Mouse (Mus musculus) stomach, embryonic 16.5 days (tissue): Measurements from ENCODE around the gene Mgat4e. TPM values are rescaled to one million over a fixed set of nuclear protein-coding genes. Genes with fewer than 3 reads are reported as not detected.
"Not testable (repeated sequence)": the region's sequence is repeated elsewhere in the genome, so short reads cannot be mapped to it uniquely, and the experiment has no call there.

Source experiments
- ATAC-seq: fragments of 200-750 bp; cut with Nextera tagmentation; 2 replicates; pipeline ENCODE4 v1.8.0; 2017; ENCODE audit warnings: moderate number of reproducible peaks, moderate TSS enrichment; ENCODE audit not compliant: insufficient read depth, low FRiP score
- H3K27ac ChIP-seq: fragments of 300-500 bp; sonication (generic); 2 replicates; pipeline ENCODE4 v1.5.1; 2014; ENCODE audit warnings: low read length
- H3K27me3 ChIP-seq: fragments of 300-500 bp; sonication (generic); 2 replicates; pipeline ENCODE4 v1.6.1; 2014; ENCODE audit warnings: low read length, control low read depth, mixed read lengths; ENCODE audit not compliant: control insufficient read depth, insufficient read depth
- H3K36me3 ChIP-seq: fragments of 300-500 bp; sonication (generic); 2 replicates; pipeline ENCODE4 v1.6.1; 2014; ENCODE audit warnings: low read length; ENCODE audit not compliant: control insufficient read depth, insufficient read depth
- H3K4me1 ChIP-seq: fragments of 300-500 bp; sonication (generic); 2 replicates; pipeline ENCODE4 v1.6.1; 2014; ENCODE audit warnings: low read length, control low read depth, mixed read lengths; ENCODE audit not compliant: control insufficient read depth, insufficient read depth
- H3K4me2 ChIP-seq: fragments of 300-500 bp; sonication (generic); 2 replicates; pipeline ENCODE4 v1.6.1; 2014; ENCODE audit warnings: low read depth, low read length, mixed read lengths
- H3K4me3 ChIP-seq: fragments of 300-500 bp; sonication (generic); replicated peaks from 2 replicates; pipeline ENCODE4 v1.5.1; 2014; ENCODE audit warnings: mild to moderate bottlenecking, low read length
- H3K9ac ChIP-seq: fragments of 300-500 bp; sonication (generic); 2 replicates; pipeline ENCODE4 v1.6.1; 2014; ENCODE audit warnings: low read length
- H3K9me3 ChIP-seq: fragments of 300-500 bp; sonication (generic); replicated peaks from 2 replicates; pipeline ENCODE4 v1.6.1; 2016; ENCODE audit warnings: low read length, control low read depth; ENCODE audit not compliant: control insufficient read depth
- WGBS: fragments of 180-500 bp; shearing (Covaris S2); extraction: QIAGEN DNeasy Blood & Tissue Kit; methylation state at CpG from one replicate; pipeline ENCODE4 v1.1.7; 2014; 5-methylcytosine and 5-hydroxymethylcytosine counted together
- polyA plus RNA-seq: library from polyadenylated mRNA; unstranded; fragments of >200 nt; fragmentation: Nextera tagmentation; extraction: Ambion mirVana; gene quantifications from 2 replicates; pipeline ENCODE4 v1.2.1, GENCODE M21; 2015

Gene Mgat4e
- polyA plus RNA-seq, 1 experiment from 2014 or later: not detected

DNA sequence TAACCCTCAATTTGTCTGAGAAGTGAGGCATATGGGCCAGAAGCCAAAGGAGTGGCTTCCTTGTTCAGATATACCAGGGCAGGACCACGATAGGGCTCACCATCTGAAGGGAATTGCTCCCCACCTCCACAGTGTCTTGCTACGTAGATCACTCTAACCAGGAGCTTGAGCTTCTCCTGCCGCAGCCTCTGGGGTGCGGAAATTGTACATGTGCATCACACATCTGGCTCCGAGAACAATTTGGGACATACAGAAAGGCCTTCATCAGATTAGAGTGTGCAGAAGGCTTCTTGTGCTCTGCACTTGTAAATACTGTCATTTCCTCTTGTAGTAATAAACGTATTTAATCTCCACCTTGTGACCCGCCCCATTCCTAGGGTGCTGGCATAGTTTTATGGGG, 28.3 kb downstream of the Mgat4e start:
- H3K27me3 ChIP-seq: no peaks in the 10 kb centered on the region
- H3K27ac ChIP-seq: 0 out of 2 replicates have a peak overlapping the region, but pooled peaks have one; percentile 18
- H3K4me1 ChIP-seq: peaks cover 9% of the 10 kb centered on the region
- no peaks in the 10 kb centered on the region for H3K9me3 ChIP-seq
- no peaks in the 10 kb centered on the region for H3K36me3 ChIP-seq
- no peak overlapping the region for H3K4me3 ChIP-seq
- H3K4me2 ChIP-seq: no peak overlapping the region
- 67% methylated on average over 7 of the region's 7 CpGs for WGBS
- no peak overlapping the region for H3K9ac ChIP-seq
- no peak for ATAC-seq

DNA sequence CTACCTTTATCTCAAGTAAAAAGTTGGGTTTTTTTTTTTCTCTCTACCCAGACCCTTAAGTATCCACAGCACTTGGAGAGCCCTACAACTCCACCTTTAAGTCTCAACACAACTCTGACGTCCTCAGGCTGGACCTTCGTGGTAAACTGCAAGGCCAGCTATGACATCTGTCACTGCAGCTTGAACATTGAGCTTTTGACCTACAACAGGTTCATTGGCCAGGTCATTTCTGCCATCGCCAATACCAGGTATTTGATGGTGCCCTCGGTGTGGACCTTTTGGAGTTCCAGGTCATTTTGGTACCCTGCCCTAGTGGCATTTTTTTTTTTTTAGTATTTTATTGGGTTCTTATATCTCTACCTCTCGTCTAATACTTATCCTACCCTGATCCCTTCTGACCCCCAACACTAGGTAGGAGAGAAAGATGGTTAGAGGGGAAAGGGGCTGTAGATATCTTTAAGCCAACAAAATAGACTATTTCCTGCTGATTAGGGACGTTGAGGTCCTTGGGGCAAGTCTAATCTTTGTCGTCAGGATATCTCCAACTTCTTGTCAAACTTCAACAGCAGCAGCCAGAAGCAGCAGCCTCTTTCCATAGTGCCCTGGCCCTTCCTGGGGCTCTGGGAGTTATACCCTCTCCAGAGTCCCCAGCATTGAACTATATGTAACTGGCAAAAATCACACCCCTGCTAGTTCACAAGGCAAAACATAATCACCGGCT, 29.3 kb downstream of the Mgat4e start:
- 75% methylated on average over 8 of the region's 8 CpGs for WGBS
- no peak overlapping the region for H3K27ac ChIP-seq
- H3K36me3 ChIP-seq: no peaks in the 10 kb centered on the region
- H3K9me3 ChIP-seq: no peaks in the 10 kb centered on the region
- peaks cover 13% of the 10 kb centered on the region for H3K4me1 ChIP-seq
- H3K4me3 ChIP-seq: no peak overlapping the region
- no peak overlapping the region for H3K9ac ChIP-seq
- no peaks in the 10 kb centered on the region for H3K27me3 ChIP-seq
- ATAC-seq: no peak
- H3K4me2 ChIP-seq: no peak overlapping the region

DNA sequence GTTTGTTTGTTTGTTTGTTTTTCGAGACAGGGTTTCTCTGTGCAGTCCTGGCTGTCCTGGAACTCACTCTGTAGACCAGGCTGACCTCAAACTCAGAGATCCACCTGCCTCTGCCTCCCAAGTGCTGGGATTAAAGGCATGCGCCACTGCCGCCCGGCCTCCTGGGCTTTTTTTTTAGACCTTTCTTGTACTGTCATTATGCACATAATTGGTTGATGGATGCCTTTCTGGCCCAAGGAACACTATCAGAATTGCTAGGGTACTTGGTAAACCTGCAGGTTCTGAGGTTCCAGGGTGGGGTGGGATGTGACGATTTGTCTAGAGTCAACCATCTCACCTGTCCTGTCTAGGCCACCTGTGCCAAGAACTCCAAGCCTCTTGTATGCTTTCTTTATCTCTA, 30.3 kb downstream of the Mgat4e start:
- not testable (repeated sequence) for H3K9ac ChIP-seq, H3K9me3 ChIP-seq, H3K27ac ChIP-seq, H3K36me3 ChIP-seq, H3K4me2 ChIP-seq, H3K27me3 ChIP-seq, H3K4me3 ChIP-seq, ATAC-seq
- H3K4me1 ChIP-seq: peaks cover 13% of the 10 kb centered on the region
- 92% methylated on average over 5 of the region's 5 CpGs for WGBS

DNA sequence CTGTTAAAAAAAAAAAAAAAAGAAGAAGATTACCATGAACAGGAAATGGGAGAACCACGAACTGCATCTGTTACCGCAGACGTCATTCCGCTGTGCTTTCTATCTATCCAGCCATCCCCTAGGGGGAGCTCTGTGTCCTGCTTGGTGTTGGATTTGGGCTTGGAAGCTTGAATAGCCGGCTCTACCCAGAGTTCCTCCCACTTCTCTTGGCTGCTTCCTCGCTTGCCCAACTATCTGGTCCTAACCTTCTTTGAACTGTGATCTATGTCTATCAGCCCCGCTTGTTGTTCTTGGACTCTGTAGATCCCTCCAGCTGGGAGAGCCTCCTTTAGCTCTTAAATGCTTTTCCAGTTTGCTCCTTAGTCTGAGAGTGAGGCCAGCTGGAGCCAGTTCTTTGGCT, 30.8 kb downstream of the Mgat4e start:
- H3K9ac ChIP-seq: no peak overlapping the region
- H3K4me2 ChIP-seq: no peak overlapping the region
- no peak overlapping the region for H3K27ac ChIP-seq
- H3K27me3 ChIP-seq: no peaks in the 10 kb centered on the region
- peaks cover 13% of the 10 kb centered on the region for H3K4me1 ChIP-seq
- 7% methylated on average over 7 of the region's 7 CpGs for WGBS
- no peaks in the 10 kb centered on the region for H3K9me3 ChIP-seq
- no peak overlapping the region for H3K4me3 ChIP-seq
- no peaks in the 10 kb centered on the region for H3K36me3 ChIP-seq
- peak; percentile 64 for ATAC-seq

DNA sequence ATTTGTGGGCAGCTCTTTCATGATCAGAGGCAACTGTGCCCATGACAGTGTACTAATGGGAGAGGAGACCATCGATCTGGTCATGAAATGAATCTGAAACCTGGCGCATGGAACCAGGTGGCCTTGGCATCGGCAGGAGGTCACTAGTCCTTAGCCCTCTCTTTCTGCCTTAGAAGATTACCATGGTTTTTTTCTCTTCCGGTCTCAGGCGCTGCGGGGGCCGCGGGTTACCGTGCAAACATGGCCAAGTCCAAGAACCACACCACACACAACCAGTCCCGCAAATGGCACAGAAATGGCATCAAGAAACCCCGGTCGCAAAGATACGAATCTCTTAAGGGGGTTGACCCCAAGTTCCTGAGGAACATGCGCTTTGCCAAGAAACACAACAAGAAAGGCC, 31.6 kb downstream of the Mgat4e start:
- WGBS: 95% methylated on average over 14 of the region's 14 CpGs
- H3K27me3 ChIP-seq, H3K9me3 ChIP-seq, H3K4me2 ChIP-seq, ATAC-seq, H3K4me3 ChIP-seq, H3K9ac ChIP-seq, H3K27ac ChIP-seq, H3K36me3 ChIP-seq: not testable (repeated sequence)
- peaks cover 13% of the 10 kb centered on the region for H3K4me1 ChIP-seq

DNA sequence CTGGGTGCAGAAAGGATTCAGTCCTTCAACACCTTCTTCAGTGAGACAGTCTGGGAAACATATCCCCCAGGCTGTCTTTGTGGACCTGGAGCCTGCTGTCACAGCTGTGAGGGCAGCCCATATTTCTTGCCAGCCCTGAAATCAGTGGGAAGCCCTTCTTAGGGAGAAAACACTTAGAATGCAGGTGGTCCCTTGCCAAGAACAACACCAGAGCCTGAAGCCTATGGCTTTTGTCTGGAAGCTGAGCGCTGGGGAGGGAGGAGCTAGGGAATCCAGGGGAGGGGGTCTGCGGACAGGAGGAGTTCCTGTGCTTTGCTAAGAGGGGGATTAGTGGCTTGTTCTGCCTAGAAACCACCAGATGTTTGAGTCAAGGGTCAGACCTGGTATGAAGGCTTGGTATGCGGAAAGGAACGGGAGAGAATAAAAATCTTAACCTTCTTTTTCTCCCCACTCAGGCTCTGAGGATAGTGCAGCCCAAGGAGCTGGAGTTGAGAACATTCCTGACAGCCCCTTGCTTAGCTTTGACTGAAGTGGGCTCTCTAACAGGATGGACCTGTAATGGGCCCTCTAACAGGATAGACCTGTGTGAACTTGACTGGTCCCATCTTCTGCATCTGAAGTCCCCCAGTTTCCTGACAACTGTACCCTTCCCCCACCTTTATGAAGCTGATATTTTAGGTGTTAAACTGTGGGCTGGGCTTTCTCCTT, 32.8 kb downstream of the Mgat4e start:
- WGBS: 31% methylated on average over 4 of the region's 4 CpGs
- no peak overlapping the region for H3K4me3 ChIP-seq

DNA sequence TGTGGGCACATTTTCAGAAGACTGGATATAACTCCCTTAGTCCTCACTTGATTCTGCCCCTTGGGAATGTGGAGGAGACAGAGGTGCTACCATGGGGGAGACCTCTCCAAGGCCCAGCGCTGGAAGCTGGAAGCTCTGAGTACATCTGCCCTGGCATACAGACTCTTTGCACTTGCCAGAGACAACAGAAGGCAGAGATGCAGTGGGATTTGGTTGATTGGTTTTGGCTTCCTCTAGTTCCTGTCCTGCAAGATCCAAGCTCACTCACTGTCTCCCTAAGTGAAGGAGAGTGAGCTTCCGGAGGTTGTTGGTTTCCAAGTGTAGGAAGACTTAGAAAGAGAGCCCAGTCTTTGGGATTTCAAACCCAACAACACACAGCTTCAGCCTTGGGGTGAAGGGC, 33.6 kb downstream of the Mgat4e start:
- Histone ChIP-seq H3K4me3 (no peak overlapping the region), H3K9me3 (no peaks in the 10 kb centered on the region), H3K36me3 (no peaks in the 10 kb centered on the region), H3K27ac (no peak overlapping the region), H3K4me1 (peaks cover 10% of the 10 kb centered on the region), H3K9ac (no peak overlapping the region), H3K4me2 (no peak overlapping the region), H3K27me3 (no peaks in the 10 kb centered on the region)
- WGBS: 73% methylated on average over 2 of the region's 2 CpGs
- no peak for ATAC-seq

More for the DNA sequence above, 32.8 kb downstream of the Mgat4e start:
- Histone ChIP-seq H3K9ac (no peak overlapping the region), H3K4me1 (peaks cover 10% of the 10 kb centered on the region), H3K27me3 (no peaks in the 10 kb centered on the region), H3K4me2 (no peak overlapping the region), H3K36me3 (no peaks in the 10 kb centered on the region), H3K27ac (no peak overlapping the region), H3K9me3 (no peaks in the 10 kb centered on the region)
- peak; percentile 22 for ATAC-seq

DNA sequence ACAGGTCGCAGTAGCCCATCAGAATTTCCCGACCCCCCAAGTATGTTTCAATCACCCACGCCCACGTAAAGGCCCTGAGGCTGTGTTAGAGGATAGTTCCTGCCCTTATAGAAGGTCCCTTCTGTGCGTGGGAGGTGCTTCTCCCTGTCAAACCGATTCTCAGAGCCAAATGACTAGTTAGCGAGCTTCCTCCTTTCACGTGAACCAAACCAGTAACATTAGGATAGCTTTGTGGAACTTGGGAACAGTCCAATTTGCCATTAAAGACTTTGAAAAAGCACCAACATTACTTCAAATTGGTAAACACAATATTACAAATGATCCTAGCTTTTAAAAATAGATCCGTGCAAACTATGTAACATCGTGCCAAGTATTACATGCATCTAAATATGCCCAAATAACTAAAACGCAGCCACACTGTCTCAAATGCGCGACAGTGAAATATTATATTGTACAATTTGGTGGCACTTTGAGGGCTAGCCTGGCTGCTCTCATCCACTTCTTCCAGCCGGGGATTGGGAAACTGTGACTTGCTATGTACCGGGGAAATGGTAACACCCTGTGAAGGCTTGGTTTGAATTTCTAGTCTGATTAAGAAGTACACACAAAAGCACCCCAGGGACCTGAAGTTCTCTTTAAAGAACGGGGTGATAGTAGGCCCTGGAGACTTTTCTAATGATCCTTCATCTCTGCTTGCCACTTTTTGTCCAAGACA, 35.4 kb downstream of the Mgat4e start:
- Histone ChIP-seq H3K4me1 (peaks cover 10% of the 10 kb centered on the region), H3K9ac (peak overlapping the region; percentile 79), H3K4me3 (peak overlapping the region; percentile 53), H3K27ac (peak overlapping the region; percentile 88), H3K36me3 (no peaks in the 10 kb centered on the region), H3K27me3 (no peaks in the 10 kb centered on the region), H3K4me2 (peak overlapping the region; percentile 93), H3K9me3 (no peaks in the 10 kb centered on the region)
- ATAC-seq: no peak
- 30% methylated on average over 16 of the region's 16 CpGs for WGBS

DNA sequence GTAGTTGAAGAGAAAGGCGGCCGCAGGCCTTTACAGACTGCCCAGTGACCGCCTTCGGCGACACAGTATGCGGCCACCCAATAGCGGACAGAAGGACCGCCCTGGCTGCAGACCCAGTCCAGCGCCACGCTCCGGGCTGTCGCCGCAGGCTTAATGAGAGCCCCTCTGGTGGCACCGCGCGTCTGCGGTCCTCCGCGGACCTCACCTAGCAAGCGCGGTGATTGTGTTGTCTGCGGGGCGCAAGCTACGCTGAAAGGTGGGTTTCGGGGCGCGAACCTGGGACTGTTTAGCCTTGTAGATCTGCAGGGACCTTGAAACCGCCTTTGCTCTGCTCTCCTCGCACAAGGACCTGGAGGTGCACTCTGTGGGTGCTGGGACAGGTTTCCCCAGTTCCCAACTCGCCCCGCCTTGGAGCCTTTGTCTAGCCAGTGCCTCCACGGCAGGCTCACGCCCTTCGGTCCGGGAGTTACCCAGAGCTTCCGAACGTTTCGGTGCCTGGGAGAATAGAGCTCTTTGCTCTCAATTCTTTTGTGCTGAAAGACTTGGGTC, 36.1 kb downstream of the Mgat4e start:
- ATAC-seq: peak; percentile 85; the same call in 1 of the 2 replicates
- Histone ChIP-seq H3K27me3 (no peaks in the 10 kb centered on the region), H3K9me3 (no peaks in the 10 kb centered on the region), H3K36me3 (no peaks in the 10 kb centered on the region; the same call in 1 of the 2 replicates), H3K4me3 (peak overlapping the region; percentile 53), H3K9ac (peak overlapping the region; percentile 79), H3K4me1 (peaks cover 10% of the 10 kb centered on the region), H3K27ac (peak overlapping the region; percentile 88), H3K4me2 (peak overlapping the region; percentile 93)
- WGBS: 2% methylated on average over 38 of the region's 38 CpGs
